Mouse (Mus musculus): Measurements from ENCODE around the gene Gnb5. TPM values are rescaled to one million over a fixed set of nuclear protein-coding genes. Genes with fewer than 3 reads are reported as not detected.

Gnb5 gene
- polyA plus RNA-seq, 1 experiment from 2014 or later: 3.9 TPM

DNA sequence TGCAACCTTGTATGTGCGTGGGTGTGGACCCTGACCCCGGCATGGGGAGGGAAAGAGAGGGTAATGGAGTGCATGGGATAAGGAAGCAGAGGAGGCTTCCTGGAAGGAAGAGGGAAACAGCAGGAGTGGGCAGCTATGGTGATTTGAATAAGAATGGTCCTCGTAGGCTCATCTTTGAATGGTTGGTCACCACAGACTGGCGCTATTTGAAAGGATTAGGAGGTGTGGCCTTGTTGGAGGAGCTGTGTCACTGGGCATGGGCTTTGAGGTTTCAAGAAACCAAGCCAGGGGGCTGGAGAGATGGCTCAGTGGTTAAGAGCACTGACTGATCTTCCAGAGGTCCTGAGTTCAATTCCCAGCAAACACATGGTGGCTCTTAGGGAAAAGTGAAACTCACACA lies 59.1 kb downstream of the Gnb5 start:
- ATAC-seq: no peak
- Histone ChIP-seq H3K36me3 (no peaks in the 10 kb centered on the region), H3K9me3 (replicated peaks) (no peaks in the 10 kb centered on the region), H3K4me3 (no peak overlapping the region), H3K4me1 (no peaks in the 10 kb centered on the region), H3K9ac (no peak overlapping the region), H3K27ac (no peak overlapping the region), H3K4me2 (no peak overlapping the region), H3K27me3 (replicated peaks) (no peaks in the 10 kb centered on the region)
- 70% methylated on average over 4 of the region's 4 CpGs for WGBS (ENCODE audit: insufficient replicate concordance)

DNA sequence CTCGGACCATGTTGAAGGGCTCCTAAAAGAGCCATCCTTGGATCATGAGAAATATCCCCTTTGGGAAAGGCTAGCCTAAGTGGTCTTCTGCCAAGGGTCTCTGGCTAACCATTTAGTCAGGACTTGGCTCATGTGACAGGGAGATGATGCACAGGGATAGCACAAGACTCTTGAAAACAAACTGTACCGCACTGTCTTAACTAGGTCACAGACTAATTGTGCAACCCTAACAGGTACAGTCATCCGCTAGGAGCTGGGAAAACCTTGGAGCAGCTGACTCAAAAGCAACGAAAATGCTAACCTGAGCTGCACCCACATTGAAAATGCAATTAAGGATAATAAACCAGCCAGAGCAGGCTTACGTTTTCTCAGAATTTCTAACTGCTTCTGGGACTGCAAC lies 60.1 kb downstream of the Gnb5 start:
- H3K36me3 ChIP-seq: no peaks in the 10 kb centered on the region
- no peak for ATAC-seq
- 65% methylated on average over 5 of the region's 5 CpGs for WGBS (ENCODE audit: insufficient replicate concordance)

DNA sequence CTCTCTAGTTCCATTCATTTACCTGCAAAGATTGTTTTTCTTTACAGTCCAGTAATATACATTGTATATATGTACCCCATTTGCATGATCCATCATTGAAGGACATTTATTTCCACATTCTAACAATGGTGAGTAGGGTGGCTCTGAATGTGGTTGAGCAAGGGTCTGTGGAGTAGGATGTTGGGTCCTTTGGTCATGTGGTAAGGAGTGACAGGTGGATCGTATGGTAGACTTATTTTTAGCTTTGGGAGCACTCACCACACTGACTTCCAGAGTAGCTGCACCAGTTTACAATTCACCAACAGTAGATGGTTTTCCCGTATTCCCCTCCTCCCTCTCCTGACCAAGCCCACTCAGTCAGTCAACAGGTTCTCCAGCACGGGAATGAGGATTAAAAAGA lies 62.7 kb downstream of the Gnb5 start:
- Histone ChIP-seq H3K4me1 (no peaks in the 10 kb centered on the region), H3K4me3 (no peak overlapping the region), H3K4me2 (no peak overlapping the region), H3K9me3 (replicated peaks) (no peaks in the 10 kb centered on the region), H3K27ac (no peak overlapping the region), H3K9ac (no peak overlapping the region), H3K27me3 (replicated peaks) (no peaks in the 10 kb centered on the region), H3K36me3 (no peaks in the 10 kb centered on the region)
- ATAC-seq: no peak
- WGBS (ENCODE audit: insufficient replicate concordance): 48% methylated on average over 3 of the region's 3 CpGs

More for the DNA sequence above, 60.1 kb downstream of the Gnb5 start:
- Histone ChIP-seq H3K9me3 (replicated peaks) (no peaks in the 10 kb centered on the region), H3K27me3 (replicated peaks) (no peaks in the 10 kb centered on the region), H3K4me1 (no peaks in the 10 kb centered on the region), H3K4me2 (no peak overlapping the region), H3K4me3 (no peak overlapping the region), H3K9ac (no peak overlapping the region), H3K27ac (no peak overlapping the region)

DNA sequence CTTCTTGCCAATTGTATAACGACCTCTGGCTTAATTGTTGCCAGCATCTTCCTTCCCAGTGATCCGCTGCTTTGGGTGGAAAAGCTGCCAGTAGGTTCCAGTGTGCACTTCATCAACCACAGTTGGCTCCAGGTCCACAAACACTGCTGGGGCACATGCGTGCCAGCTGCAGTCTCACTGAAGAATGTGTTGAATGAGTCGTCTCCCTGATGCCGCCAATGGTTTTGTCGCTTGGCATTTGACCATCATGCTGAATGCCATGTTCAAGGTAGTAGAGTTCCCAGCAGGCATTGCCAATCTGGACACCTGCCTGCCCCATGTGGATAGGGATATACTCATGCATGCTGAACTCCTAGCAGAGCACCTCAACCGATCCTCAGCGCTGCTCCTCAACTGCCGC lies 69.5 kb downstream of the Gnb5 start:
- WGBS (ENCODE audit: insufficient replicate concordance): 81% methylated on average over 9 of the region's 9 CpGs
- H3K27ac ChIP-seq: no peak overlapping the region
- no peak overlapping the region for H3K4me2 ChIP-seq
- H3K9me3 ChIP-seq (replicated peaks): no peaks in the 10 kb centered on the region
- H3K4me1 ChIP-seq: no peaks in the 10 kb centered on the region
- H3K4me3 ChIP-seq: no peak overlapping the region
- no peak overlapping the region for H3K9ac ChIP-seq
- no peak for ATAC-seq
- no peaks in the 10 kb centered on the region for H3K36me3 ChIP-seq
- no peaks in the 10 kb centered on the region for H3K27me3 ChIP-seq (replicated peaks)

DNA sequence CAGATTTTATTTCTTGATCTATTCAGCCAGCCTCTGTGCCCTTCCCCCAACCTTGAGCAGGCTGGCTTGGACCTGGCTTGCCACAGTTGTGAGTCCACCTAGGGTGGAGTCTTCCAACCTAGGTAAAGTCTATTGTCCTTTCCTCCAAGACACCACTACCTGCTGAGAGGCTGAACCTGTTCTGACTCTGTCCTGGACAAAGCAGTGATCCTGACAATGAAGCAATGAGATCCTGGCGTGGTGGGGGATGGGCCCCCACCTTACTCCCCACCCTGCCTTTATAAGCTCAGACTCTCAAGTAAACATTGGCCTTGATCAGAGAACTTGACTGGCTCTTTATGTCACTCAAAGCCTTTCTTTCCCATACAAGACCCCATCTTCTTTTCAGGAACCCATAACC lies 70.3 kb downstream of the Gnb5 start:
- no peaks in the 10 kb centered on the region for H3K9me3 ChIP-seq (replicated peaks)
- no peak overlapping the region for H3K27ac ChIP-seq
- ATAC-seq: no peak
- no peak overlapping the region for H3K4me2 ChIP-seq
- WGBS (ENCODE audit: insufficient replicate concordance): 45% methylated on average over 1 of the region's 1 CpGs
- no peak overlapping the region for H3K4me3 ChIP-seq
- H3K9ac ChIP-seq: no peak overlapping the region
- H3K4me1 ChIP-seq: no peaks in the 10 kb centered on the region
- H3K27me3 ChIP-seq (replicated peaks): no peaks in the 10 kb centered on the region
- H3K36me3 ChIP-seq: no peaks in the 10 kb centered on the region

DNA sequence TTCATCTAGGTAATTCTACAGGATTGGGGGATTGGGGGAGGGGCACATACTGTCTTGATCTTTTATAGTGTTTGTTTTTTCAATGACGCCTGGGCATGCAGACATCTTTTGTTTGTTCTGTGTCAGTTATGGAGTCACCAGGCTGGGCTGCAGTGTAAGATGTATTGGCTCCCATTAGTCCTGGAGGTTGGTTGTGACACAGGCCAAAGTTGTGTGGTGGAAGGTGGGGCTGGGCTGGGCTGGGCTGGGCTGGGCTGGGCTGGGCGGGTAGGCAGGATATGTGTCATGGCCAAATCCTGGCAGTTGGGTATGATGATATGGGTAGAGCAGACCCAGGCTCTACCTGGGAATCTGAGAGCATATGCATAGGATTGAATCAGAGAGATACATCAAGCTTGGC lies 72.7 kb downstream of the Gnb5 start:
- Histone ChIP-seq H3K4me1 (no peaks in the 10 kb centered on the region), H3K9ac (no peak overlapping the region), H3K4me2 (no peak overlapping the region), H3K27ac (no peak overlapping the region), H3K9me3 (replicated peaks) (no peaks in the 10 kb centered on the region), H3K4me3 (no peak overlapping the region), H3K36me3 (no peaks in the 10 kb centered on the region), H3K27me3 (replicated peaks) (no peaks in the 10 kb centered on the region)
- ATAC-seq: no peak
- WGBS (ENCODE audit: insufficient replicate concordance): 72% methylated on average over 2 of the region's 2 CpGs

DNA sequence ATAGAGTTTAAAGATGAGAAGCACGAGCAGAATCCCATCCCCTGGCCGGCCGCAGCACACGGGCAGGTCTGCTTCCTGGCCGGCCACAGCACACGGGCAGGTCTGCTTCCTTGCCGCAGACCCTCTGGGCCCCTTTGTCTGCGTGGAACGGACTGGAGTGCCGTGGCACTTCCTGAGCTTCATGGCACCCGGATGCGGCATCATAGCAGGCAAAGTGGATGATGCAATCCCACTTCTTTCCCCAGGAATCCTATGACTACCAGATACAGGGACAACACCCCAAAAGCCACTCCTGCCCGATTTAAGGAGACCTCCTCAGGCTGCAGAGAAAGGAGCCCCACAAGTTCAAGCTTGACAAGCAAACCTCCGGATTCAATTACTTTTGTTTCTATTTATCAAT lies 76.7 kb downstream of the Gnb5 start:
- WGBS (ENCODE audit: insufficient replicate concordance): 74% methylated on average over 14 of the region's 14 CpGs
- no peaks in the 10 kb centered on the region for H3K9me3 ChIP-seq (replicated peaks)
- H3K27ac ChIP-seq: no peak overlapping the region
- peaks cover 14% of the 10 kb centered on the region for H3K36me3 ChIP-seq
- no peaks in the 10 kb centered on the region for H3K4me1 ChIP-seq
- ATAC-seq: no peak
- no peaks in the 10 kb centered on the region for H3K27me3 ChIP-seq (replicated peaks)
- H3K4me2 ChIP-seq: no peak overlapping the region
- H3K4me3 ChIP-seq: no peak overlapping the region
- no peak overlapping the region for H3K9ac ChIP-seq

DNA sequence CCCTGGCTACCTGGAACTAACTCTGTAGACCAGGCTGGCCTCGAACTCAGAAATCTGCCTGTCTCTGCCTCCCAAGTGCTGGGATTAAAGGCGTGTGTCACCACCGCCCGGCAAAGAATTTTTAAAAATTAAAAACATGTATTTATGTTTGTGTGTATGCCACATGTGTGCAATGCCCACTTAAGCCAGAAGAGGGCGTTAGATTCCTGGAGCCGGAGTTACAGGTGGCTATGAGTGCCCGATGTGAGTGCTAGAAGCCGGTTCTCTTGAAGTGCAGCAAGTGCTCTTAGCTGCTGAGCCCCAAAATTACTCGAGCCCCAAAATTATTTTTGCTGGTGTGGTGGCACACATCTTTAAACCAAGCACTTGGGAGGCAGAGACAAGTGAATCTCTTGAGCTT lies 77.7 kb downstream of the Gnb5 start:
- no peak overlapping the region for H3K4me2 ChIP-seq

DNA sequence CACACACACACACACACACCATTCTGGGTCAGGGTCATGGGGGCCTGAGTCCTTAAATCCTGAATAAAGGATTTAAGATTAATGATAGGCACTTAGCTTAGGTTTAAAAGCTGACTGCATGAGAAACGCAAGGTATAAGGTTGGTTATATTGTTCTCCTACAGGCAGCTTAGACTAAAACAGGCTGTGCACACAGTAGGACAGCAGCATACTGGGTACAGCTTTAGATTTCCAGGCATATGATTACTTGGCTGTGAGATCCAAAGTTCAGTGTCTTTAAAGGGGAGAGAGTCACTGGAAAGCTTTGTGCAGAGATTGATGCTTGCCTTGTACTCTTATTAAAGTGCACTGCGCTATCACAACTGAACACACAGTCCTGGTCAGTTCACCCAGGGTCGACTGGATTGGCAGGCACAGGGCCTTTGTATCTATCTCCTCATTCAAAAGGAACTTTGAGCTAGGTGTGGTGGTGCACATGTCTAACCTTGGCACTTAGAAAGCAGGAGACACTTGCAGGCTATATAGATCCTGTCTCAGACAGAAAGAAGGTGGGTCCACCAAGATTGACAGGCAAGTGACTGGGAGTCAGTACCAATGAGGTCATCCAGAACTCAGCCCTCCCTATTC lies 78.4 kb downstream of the Gnb5 start:
- H3K9ac ChIP-seq: no peak overlapping the region
- H3K4me3 ChIP-seq: no peak overlapping the region
- H3K9me3 ChIP-seq (replicated peaks): no peaks in the 10 kb centered on the region
- ATAC-seq: no peak; the same call in 1 of the 2 replicates
- H3K4me2 ChIP-seq: no peak overlapping the region
- 67% methylated on average over 3 of the region's 3 CpGs for WGBS (ENCODE audit: insufficient replicate concordance)
- peaks cover 27% of the 10 kb centered on the region for H3K36me3 ChIP-seq
- no peaks in the 10 kb centered on the region for H3K4me1 ChIP-seq
- H3K27me3 ChIP-seq (replicated peaks): no peaks in the 10 kb centered on the region
- no peak overlapping the region for H3K27ac ChIP-seq

More for the DNA sequence above, 77.7 kb downstream of the Gnb5 start:
- no peaks in the 10 kb centered on the region for H3K4me1 ChIP-seq
- ATAC-seq: no peak
- H3K27ac ChIP-seq: no peak overlapping the region
- no peak overlapping the region for H3K9ac ChIP-seq
- no peaks in the 10 kb centered on the region for H3K27me3 ChIP-seq (replicated peaks)
- WGBS (ENCODE audit: insufficient replicate concordance): 70% methylated on average over 9 of the region's 9 CpGs
- peaks cover 20% of the 10 kb centered on the region for H3K36me3 ChIP-seq
- no peak overlapping the region for H3K4me3 ChIP-seq
- H3K9me3 ChIP-seq (replicated peaks): no peaks in the 10 kb centered on the region

DNA sequence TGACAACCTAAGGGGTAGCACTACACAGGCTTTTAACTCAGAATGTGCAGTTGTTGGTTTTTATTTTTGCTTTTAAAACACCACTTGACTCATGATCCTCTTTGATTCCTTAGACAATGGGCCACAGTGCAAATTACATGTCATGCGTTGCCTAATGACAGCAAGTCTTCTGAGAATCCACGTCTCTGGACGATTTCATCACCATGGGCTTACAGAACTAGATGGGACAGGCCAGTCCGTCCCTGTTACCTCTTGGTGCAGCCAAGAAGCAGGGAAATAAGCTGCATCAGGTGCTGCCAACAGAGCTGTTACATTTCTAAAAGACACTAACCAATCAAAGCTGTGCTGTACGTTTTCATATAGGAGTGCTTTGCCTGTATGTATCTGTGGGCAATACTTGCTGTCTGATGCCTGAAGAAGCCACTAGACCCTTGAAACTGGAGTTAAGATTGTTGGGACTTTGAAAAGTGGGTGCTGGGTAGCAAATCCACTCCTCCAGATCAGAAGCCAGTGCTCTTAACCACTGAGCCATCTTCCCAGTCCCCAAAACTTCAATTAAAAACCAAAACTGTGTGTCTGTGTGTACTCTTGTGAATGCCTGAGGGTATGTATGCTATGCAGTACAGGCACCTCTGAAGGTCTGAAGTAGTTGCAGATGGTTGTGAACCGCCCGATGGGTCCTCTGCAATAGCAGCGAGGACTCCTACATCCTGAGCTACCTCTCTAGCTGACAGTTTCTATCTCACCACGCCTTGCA lies 79.3 kb downstream of the Gnb5 start:
- Histone ChIP-seq H3K9me3 (replicated peaks) (no peaks in the 10 kb centered on the region), H3K4me3 (no peak overlapping the region), H3K27ac (no peak overlapping the region), H3K36me3 (peaks cover 35% of the 10 kb centered on the region), H3K4me2 (no peak overlapping the region), H3K27me3 (replicated peaks) (no peaks in the 10 kb centered on the region), H3K4me1 (no peaks in the 10 kb centered on the region), H3K9ac (no peak overlapping the region)
- ATAC-seq: no peak; the same call in 1 of the 2 replicates
- WGBS (ENCODE audit: insufficient replicate concordance): 76% methylated on average over 9 of the region's 9 CpGs

DNA sequence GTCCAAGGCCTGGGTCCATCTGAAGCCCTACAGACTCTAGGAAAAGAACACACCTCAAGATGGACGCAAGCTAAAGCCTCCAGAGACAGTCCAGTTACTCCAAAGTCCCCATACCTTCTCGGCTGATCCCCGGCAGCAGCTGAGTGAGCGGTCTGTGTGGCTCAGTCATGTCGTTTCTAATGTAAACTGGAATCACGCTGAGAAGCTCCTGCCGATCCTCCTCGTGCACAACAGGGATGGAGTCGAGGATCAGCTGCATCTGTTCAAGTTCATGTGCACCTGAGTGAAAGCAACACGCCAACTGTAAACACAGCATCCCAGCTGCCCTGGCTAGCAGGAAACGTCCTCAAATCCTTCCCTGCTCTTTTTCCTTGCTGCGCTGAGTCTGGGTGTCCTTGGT lies 87.2 kb downstream of the Gnb5 start:
- Histone ChIP-seq H3K27me3 (replicated peaks) (no peaks in the 10 kb centered on the region), H3K4me1 (peaks cover 13% of the 10 kb centered on the region), H3K27ac (no peak overlapping the region), H3K4me3 (no peak overlapping the region), H3K36me3 (peaks cover 91% of the 10 kb centered on the region), H3K9me3 (replicated peaks) (no peaks in the 10 kb centered on the region), H3K4me2 (no peak overlapping the region), H3K9ac (no peak overlapping the region)
- no peak for ATAC-seq
- WGBS (ENCODE audit: insufficient replicate concordance): 73% methylated on average over 12 of the region's 12 CpGs

All from liver, embryonic 12.5 days (tissue).